Mouse (Mus musculus) lung, adult 2 months (tissue): ENCODE measurements around the gene Adamts8.

ENCODE experiments used
- CTCF ChIP-seq: fragments of 200-500 bp; IDR thresholded peaks from 2 replicates; pipeline ENCODE4 v1.5.1; 2011; ENCODE audit warnings: mild to moderate bottlenecking, low read length, control low read depth; ENCODE audit not compliant: insufficient read depth
- POLR2A ChIP-seq: fragments of 200-500 bp; IDR thresholded peaks from 2 replicates; pipeline ENCODE4 v1.6.1; 2011; ENCODE audit warnings: low read depth, mild to moderate bottlenecking, control low read depth, low read length, borderline replicate concordance; ENCODE audit errors: extremely low read depth

- no peak for TF ChIP-seq CTCF
- no peak for TF ChIP-seq POLR2A
These were observed 40.2 kb upstream of the Adamts8 start for GRCm38 (mm10) chr9:30902152-30902551.
